Mouse (Mus musculus) cerebral cortex, adult 2 months (tissue): ENCODE measurements around the gene Cdrt4.

Experiments
- WGBS: fragments of 180-500 bp; shearing (Covaris S2); methylation state at CpG from one replicate; pipeline ENCODE4 v1.1.7; 2018; 5-methylcytosine and 5-hydroxymethylcytosine counted together

Cdrt4 gene

DNA sequence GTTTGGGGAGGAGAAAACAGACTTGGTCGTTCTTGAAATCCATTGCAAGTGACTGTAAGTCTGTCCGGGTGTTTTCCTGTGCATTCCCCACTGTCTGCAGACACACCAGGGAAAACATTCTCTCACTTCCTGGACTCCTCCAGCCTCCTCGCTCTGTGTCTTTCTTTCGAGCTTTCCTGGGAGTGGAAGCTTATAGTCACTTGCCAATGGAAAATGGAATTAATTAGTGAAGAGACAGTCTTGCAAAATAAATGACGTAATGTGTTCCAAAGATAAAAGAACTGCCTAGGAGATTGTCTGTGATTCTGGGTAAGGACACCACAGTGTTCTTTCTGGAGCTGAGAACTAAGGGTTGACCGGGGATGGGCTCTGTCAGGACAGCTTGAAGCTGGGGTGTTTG, 7.5 kb upstream of the Cdrt4 start:
- 60% methylated on average over 6 of the region's 6 CpGs for WGBS

DNA sequence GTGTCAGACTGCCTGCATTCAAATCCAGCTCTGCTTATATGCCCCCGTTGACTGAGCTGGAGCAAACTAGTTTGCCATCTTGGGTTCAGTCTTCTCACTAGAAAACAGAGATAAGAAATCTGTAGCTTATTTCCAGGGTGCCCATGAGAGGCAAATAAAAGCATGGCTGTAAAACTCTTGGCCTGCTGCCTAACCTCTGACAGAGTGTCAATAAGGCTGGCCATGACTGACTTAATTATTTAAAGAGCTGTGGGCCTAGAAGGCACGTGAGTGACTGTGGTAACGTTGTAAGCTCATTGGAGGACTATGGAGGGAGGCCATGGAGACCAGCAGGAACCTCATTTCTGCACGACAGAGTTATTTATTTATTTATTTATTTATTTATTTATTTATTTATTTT, 5.5 kb upstream of the Cdrt4 start:
- 79% methylated on average over 4 of the region's 4 CpGs for WGBS

DNA sequence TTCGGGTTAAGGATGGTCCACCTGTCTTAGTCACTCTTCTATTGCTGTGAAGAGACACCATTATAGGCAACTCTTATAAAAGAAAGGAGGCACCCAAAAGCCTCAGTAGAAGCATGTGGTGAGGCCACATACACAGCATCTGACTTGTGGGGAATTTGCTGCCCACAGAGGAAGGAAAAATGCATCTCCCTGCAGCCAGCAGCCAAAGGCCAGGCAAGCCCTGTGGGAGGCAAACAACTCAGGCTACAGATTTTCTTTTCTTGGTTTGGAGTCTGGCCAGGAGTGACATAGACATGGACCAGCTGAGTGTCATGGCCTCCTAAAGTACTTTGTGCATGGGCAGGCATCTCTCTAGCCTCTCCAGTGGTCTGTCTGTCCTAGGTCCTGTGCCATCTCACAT, 1.4 kb upstream of the Cdrt4 start:
- 88% methylated on average over 1 of the region's 1 CpGs for WGBS

DNA sequence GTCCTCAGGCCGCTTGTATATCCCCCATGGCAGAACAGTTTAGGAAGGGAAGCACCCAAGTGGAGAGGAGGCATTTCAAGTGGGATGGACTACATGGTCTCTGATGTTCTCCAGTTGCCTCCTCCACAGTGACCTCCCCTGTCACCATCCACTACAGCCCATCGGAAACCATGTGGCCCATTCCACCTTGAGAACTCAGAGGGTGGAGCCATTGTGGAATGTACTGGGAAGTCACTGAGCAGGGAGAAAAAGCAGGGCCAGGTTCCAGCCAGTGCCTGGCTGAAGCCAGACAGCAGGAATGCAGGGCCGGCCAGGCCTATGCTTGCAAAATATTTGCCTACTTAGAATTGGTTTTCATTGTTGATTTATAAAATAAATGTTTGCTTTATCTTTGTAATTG, 3.8 kb downstream of the Cdrt4 start:
- WGBS, result 95% methylated on average over 3 of the region's 3 CpGs

DNA sequence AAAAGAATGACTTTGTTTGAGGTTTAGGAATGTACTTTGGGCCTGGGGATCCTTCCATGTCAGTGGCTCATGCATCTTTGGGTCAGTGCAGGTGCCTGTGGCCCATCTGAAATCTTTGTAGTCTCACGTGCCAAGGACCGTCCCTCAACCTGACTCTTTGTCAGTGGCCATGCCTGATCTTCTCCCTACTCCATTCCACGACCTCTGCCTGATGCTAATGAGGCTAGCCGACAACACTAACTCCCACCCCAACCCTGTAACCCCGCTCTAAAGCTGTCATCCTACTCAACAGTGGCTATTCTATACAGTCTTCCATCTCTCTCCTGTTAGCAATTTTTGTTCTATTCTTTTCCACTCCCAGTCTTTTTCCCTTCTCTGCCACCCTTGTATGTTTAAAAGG, 4.2 kb downstream of the Cdrt4 start:
- WGBS, result 92% methylated on average over 5 of the region's 5 CpGs

DNA sequence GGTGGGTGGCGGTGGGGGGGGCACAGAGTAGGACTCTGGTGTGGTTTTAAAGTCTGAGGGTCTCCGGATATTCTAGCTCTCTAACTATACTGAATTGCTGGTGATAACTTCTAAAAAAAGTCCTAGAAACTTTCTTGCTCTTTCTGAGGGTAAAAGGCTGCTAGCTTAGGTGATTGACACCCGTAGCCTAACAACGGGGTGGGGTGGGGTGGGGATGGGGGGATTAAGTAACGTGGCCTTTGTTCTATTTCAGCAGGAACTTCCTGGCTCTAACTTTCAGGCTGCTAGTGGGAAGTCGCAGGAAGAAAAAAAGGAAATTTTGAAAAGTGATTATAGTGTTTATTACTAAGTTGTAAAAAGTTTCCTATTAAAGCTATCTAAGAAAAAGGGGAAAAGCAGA, 4.8 kb downstream of the Cdrt4 start:
- WGBS, result 54% methylated on average over 6 of the region's 6 CpGs

DNA sequence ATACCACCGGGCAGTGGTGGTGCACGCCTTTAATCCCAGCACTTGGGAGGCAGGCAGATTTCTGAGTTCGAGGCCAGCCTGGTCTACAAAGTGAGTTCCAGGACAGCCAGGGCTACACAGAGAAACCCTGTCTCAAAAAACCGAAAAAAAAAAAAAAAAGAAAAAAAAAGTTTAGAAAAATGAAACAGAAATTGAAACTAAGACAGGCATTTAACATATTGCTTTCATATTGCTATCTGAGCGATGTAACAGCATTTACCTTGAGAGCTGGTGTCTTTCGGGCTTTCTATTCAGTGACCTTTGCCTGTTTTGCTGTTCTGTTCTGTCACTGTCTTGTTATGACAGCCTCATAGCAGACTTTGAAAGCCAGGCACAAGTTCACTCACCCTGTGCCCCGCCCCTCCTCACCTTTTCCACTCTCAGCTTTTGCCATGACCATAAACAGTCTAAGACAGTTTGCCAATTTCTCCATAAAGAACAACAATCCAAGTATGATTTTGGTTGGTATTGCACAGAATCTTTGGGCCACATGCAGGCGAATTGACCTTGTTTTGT, 6.7 kb downstream of the Cdrt4 start:
- WGBS, result 91% methylated on average over 8 of the region's 8 CpGs

DNA sequence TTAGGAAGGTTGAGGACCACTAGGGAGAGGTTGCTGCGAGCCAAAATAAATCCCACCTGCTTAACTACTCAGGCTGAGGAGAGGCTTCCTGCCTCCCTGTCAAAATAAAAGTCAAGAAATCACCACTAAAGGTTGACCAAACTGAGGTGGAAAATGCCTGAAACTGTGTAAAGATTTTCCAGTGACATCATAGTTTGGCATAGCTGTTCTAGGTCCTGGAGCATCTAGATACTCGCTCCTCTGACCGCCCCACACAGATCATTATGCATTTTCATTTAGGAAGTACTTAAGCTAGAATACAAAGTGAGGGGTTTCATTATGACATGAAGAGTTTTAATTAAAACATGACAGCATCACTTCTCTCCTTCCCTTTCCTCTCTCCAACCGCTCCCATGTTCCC, 12.3 kb downstream of the Cdrt4 start:
- 86% methylated on average over 4 of the region's 4 CpGs for WGBS

DNA sequence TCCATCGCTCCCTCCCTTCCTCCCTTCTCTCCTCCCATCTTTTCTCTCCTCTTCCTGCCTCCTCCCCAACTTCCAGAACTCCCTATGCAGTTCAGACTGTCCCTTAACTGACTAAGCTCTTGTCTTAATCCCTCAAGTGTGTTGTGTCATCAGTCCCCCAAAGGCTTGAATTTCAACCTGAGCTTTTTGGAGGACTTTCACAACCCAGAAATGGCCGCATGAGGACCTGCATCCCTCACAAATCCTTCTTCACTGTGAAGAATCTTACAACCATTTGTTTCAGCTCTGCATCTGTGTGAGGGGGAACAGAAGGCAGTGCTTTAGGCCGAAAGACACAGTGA, 15.4 kb downstream of the Cdrt4 start:
- WGBS, result 66% methylated on average over 3 of the region's 3 CpGs

DNA sequence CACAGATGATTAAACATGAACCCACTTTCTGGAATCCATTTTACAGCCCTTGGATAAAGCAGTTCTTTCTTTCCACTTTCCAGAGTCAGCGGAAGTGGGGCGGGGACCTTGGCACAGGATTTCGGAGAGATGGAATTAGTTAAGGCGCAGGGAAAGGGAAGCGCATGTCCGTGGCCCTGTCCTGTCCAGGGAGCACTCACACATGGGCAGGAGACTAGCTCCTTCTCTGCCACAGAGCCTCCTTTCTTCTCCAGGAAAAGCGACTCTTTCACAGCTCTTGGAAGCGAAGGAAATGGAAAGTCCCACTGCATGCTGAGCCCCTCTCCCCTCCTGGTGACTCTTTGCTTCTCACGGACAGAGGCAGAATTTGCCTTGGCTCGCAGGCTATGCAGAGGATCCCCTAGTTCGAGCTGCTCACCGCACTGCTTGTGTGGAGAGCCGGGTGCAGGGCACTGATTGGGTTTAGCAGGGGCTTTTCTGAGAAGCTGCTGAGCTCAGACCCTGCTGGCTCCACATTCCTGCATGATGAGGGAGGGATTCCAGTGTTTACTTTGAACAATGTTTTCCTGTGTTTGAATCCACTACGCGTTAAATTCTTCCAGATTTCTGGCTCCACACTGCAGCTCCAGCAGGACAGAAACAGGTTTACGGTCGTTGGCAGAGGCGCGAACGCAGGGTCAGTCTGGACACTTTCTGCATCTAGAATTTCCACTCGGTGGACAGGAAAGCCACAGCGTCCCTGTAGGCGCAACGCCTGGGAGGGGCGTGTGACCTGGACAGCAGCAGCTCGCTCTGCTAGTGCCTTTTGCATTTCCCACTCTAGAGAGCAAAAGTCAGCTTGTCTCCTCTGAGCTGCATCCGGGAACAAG, 16.0 kb downstream of the Cdrt4 start:
- WGBS, result 30% methylated on average over 27 of the region's 27 CpGs

DNA sequence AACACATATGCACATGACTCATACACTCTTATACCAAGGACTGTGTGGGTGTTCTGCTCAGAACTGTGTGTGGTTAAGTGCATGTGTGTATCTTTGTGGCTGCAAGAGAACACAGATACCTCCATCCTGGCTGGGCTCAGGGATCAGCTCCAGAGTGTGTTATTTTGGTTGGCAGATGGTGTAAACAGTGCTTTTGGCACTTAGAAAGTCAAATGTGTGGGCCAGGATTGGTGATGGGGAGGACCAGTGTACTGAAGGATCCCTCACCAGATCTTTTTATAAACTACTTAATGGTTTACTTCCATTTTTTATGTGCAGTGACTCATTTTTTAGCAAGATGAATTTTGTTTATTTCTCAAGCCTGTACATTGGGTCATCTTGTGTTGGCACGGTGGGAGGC, 26.2 kb downstream of the Cdrt4 start:
- WGBS, result 92% methylated on average over 1 of the region's 1 CpGs

DNA sequence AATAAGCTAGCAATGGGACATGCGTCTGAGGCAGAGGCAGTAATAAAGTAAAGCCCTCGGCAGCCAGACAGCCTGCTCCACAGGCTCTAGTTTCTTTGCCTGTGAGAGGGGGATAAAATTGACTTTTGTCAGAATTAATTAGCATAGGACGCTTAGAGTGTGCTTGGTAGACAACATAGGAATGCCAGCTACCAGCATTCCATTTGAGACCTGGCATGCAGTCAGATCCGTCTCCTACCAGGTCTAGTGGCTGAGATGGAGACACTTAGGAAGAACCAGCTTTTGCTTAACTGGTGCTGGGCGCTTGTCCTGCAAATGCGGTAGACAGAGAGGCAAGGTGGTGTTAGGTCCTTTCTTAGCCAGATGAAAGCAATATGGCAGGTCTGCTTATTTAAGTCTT, 27.9 kb downstream of the Cdrt4 start:
- WGBS, result 80% methylated on average over 6 of the region's 6 CpGs

DNA sequence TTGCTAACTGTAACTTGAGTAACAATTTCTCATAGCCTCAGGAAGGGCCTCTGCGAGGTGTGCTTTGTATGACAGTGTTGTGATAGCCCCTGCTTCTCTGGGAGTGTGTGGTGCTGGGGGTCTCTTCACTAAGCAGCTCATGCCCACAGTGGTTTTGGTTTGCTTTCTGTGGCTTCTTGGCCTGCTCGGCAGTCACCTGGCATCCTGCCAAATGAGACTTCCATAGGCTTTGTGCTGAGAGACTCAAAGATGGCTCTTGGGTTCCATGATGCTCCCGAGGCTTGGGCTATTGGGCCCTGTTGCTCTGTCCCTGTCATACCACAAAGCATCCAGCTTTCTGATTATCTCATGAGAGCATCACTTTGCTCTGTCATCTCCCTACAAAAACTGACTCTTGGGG, 30.7 kb downstream of the Cdrt4 start:
- WGBS, result 63% methylated on average over 3 of the region's 3 CpGs

DNA sequence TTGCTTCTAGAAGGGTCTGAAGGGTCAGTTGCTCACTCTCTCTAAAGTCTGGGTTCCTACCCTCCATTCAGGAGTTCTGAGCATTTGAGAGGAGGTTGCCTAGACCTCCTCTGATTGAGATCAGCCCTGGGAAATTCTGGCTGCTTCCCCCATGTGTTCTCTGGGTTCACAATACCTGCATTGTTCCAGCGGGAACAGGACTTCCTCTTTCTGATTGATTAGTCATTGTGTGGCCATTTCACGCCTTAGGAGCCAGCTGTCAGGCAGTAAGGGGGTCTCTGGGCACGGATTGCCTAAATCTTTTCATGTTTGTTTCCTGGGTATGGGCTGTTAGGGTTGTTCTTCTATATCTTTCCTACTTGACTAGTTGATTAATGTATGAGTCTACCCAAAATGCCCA, 32.8 kb downstream of the Cdrt4 start:
- 55% methylated on average over 3 of the region's 3 CpGs for WGBS

DNA sequence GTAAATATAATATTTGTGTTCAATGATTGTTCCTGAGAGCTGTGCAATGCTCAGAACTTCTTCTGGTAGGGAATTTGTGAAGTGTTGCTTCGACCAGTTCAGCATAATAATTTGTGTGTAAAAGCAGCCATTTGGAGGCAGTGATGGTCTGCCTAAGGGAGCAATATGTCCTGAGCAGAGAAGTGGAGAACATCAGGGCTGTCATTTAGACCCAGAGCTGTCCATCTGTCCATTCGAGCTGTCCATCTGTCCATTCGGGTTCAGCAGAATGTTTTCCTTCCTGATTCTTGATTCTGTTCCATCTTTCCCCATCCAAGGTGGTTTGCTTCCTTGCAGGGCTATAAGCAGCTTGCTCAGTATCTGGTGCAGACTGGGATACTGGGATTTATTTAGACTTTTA, 33.4 kb downstream of the Cdrt4 start:
- WGBS, result 45% methylated on average over 3 of the region's 3 CpGs

DNA sequence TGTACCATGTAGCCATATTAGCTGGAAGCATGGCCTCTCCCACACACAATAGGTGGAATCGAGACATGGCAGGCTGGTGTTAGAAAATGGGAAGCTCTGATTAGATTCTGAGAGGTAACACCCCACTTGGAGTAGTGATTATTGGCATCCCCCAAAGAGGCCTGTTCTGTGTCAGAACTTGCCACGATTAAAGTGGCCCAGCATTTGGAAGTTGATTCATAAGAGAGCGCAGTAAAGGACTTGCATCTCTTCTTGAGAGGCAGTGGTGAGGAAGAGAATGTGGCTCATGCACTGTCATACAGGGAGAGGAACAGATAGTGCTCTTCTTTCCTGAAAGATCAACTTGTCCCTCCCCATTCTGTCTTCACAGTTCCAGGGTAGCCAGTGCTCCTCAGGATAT, 34.1 kb downstream of the Cdrt4 start:
- 87% methylated on average over 3 of the region's 3 CpGs for WGBS

DNA sequence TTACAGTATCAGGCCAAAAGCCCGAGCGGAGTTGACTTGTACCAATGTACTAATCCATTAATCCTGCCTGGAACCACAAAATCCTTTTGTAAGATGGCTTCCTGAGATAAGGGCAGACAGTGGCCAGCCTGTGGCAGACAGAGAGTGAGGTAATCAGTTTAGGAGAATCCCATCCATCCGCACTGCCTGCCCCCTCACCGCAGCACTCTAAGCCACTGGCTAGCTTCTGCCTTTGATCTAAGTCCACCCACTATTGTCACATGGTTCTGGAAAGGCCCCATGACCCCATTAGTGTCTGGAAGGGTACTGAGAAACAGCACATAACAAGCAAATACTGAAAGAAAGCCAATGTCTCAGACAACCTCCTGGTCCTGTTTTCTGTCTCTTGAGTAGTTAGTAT, 35.6 kb downstream of the Cdrt4 start:
- 90% methylated on average over 4 of the region's 4 CpGs for WGBS

DNA sequence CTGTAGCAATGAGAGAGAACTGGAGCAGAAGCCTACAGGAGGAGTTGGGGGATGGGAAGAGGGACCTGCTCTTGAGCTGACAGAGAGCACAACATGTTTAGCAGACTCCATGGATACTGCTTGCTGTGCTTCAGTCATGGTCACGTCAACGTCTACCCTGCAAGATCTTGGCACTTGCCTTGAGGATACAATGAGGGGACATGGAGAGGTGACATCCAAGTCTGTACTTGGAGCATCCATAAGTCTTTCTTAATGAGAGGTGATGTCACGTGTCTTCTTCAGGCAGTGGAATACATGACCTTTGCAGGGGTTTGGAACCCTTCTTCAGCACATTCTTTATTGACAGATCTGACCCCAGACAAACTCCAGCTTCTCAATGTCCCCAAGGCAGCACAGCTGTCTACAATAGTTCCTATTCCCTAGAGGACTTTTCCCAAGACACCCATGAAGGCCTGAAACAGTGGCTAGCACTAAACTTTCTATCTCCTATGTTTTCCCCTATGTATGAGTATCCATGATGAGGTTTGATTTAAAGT, 39.2 kb downstream of the Cdrt4 start:
- 97% methylated on average over 3 of the region's 3 CpGs for WGBS

DNA sequence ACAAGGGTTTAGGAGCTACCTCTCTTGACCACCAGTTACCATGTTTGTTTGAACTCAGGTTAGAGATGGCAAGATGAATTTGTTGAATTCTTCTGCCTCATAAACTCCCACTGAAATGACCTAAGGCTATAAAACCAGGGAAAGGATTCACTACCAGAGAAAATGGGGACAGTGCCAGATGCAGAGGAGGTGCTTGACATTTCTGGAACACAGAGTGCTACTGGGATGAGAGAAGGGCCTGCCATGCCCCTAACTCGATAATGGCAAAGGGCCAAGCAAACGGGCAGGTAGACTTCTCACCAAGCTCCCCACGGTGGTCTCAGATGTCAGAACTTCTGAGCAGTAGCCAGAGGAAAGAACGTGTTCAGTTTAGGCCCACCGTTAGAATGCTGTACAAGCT, 39.8 kb downstream of the Cdrt4 start:
- WGBS, result 84% methylated on average over 5 of the region's 5 CpGs

DNA sequence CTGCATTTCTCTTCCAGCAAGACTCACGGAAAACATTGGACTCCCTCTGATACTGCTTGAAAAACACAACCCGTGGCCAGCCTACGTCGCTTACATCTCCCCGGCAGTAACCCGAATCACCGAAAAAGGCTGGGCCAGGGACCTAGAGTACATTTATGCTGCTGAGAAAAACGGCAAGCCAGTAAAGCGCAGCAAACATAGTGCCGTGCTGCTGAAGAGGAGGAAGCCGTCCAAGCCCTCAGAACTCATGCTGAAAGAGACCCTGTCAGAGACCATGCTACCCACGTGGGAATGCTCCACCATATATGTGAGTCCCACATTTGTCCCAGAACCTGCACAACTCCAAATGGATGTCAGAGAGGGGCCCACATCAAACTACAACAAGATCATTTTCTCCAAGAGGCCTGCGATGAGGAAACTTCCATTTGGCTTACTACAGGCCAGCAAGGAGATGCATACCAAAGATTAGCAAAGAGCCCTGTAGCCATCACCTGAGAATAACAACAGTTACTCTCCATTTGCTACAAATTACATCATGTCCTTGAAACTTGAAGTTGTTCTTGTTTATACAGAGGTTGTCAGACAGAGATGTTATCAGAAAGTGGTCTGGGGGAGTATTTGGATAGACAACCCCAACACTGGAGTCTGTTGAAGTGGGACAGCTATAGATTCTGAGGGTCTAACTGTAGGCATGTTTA, 41.7 kb downstream of the Cdrt4 start:
- 97% methylated on average over 13 of the region's 13 CpGs for whole genome bisulfite sequencing

DNA sequence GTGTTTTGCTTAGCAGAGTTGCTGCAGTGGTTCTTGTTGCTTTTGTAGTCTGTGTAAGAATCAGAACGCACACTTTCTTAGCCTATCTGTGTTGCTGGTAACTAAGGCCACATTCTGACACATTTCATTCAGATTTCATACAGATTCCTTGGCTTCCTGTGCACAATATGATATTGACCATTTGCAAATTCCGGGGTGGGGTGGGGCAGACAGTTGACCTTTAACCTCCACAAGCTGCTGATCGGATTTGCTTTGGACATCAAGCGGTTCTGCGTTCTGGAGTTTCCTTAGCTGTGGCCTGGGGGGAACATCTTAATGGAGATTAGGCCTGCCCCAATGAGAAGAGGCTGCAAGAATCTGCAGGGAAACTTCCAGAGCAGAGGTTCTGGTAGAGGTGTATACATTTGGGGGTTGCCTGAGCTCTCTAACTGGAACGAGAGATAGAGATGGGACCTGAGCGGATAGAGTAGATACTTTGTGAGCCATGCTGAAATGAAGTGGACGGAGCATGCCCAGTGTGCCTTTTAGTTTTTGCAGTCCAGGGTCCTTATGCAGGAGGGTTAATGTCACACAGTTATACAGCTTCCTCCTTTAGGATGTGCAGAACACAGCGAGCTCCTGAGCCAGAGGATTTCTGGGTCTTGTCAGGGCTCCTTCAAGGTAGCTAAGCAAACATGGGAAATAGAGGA, 44.2 kb downstream of the Cdrt4 start:
- WGBS, result 92% methylated on average over 9 of the region's 9 CpGs

DNA sequence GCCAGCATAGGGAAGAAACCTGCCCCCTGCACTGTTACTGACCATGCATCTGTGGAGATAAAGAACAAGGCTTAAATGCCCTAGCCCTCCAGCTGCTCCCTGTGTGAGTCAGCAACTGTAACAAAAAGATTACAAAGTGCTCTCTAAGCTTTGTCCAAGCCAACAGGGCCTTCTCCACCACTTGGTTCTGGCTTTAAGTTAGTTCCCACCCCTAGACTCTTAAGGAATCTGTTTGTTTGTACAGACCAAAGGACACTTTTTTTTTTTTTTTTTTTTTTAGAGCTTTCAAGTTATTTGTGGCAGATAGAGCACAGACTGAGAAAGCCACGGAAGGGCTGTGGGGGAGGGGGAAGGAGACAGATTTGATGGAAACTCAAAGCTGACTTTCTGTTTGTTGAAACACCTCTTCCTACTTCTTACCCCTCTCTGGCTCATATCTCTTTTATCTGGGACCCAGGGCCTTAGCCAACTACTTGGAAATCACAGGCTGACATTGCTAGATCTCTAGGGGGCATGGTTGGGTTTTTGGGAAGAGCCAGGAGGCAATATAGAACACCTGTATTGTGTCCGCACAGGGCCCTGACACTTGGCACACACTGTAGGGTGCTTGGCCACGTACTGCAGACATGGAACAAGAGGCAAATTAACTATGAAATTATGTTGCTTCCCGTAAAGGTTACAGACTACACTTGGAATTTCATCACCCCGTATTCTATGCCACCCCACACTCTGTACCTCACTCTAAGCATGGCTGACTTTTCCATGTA, 44.9 kb downstream of the Cdrt4 start:
- 82% methylated on average over 5 of the region's 5 CpGs for WGBS
